Mouse (Mus musculus) gastrocnemius, adult 2 months (tissue): Measurements from ENCODE around the gene Atxn7l3. TPM values are rescaled to one million over a fixed set of nuclear protein-coding genes. Genes with fewer than 3 reads are reported as not detected.

ENCODE experiments used
- DNase-seq: peaks from one replicate; pipeline ENCODE4 v3.0.0; 2022
- H3K27ac ChIP-seq: fragments of 200-600 bp; 2 replicates; pipeline ENCODE4 v1.8.1; 2022; ENCODE audit warnings: mild to moderate bottlenecking
- H3K4me3 ChIP-seq: fragments of 200-600 bp; 2 replicates; pipeline ENCODE4 v1.8.1; 2022; ENCODE audit warnings: mild to moderate bottlenecking, moderate library complexity
- CTCF ChIP-seq: fragments of 200-600 bp; IDR thresholded peaks from 2 replicates; pipeline ENCODE4 v1.8.1; 2022; ENCODE audit warnings: antibody characterized with exemption, mild to moderate bottlenecking, moderate library complexity
- intact Hi-C: fragments of 180-260 bp; cut with DNase I; formaldehyde crosslinking; loops from one replicate; pipeline ENCODE4 v1.15.1; 2025
- total RNA-seq, 2 experiments: library from RNA; stranded (reverse); gene quantifications; 2 replicates each; pipeline ENCODE4 v1.2.3; 2021

The Atxn7l3 gene
- total RNA-seq, 2 experiments from 2014 or later, result 12.0 to 12.6 TPM

- H3K27ac ChIP-seq, result no peak overlapping the region
- no peak overlapping the region for H3K4me3 ChIP-seq
- intact Hi-C loops, result no loop called here
- DNase-seq, result no peak
- no peak for TF ChIP-seq CTCF
These were observed 7.7 kb upstream of the Atxn7l3 start for GRCm38 (mm10) chr11:102304141-102304540.

DNA sequence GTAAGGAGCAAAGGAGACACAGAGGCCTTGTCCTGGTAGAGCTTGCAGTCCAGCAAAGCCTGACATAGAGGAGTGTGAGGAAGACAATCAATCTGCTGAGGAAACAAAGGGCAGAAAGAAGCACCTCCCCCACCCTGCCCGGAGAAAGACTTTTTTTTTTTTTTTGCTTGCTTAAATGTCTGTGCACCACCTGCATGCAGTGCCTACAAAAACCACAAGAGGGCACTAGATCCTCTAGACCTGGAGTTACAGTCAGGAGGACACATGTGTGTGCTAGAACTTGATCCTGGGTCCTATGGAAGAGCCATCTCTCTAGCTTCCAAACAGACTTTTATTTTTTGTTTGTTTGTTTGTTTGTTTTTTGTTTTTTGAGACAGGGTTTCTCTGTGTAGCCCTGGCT, 3.4 kb upstream of the Atxn7l3 start:
- intact Hi-C loops, result loop anchor here (10.0 kb wide), 1 partner anchor 255 kb away; the partner anchor contains the start of gene Gpatch8

GRCm38 (mm10) chr11:102297577-102298556, 1.4 kb upstream of the Atxn7l3 start:
- TF ChIP-seq CTCF, result no peak
- Histone ChIP-seq H3K4me3 (peak overlapping the region; percentile 91), H3K27ac (peak overlapping the region; percentile 98)
- no peak for DNase-seq
- intact Hi-C loops, result loop anchor here (10.0 kb wide), 1 partner anchor 257 kb away; the partner anchor contains the start of gene Gpatch8

More for the DNA sequence above, 3.4 kb upstream of the Atxn7l3 start:
- peak; percentile 68 for TF ChIP-seq CTCF
- DNase-seq, result peak; percentile 68
- Histone ChIP-seq H3K4me3 (no peak overlapping the region), H3K27ac (no peak overlapping the region)

- DNase-seq, result peak; percentile 71
- intact Hi-C loops, result loop anchor here (10.0 kb wide), 1 partner anchor 259 kb away; the partner anchor contains the start of gene Gpatch8
These were observed 596 bp downstream of the Atxn7l3 start for GRCm38 (mm10) chr11:102295598-102296471.

DNA sequence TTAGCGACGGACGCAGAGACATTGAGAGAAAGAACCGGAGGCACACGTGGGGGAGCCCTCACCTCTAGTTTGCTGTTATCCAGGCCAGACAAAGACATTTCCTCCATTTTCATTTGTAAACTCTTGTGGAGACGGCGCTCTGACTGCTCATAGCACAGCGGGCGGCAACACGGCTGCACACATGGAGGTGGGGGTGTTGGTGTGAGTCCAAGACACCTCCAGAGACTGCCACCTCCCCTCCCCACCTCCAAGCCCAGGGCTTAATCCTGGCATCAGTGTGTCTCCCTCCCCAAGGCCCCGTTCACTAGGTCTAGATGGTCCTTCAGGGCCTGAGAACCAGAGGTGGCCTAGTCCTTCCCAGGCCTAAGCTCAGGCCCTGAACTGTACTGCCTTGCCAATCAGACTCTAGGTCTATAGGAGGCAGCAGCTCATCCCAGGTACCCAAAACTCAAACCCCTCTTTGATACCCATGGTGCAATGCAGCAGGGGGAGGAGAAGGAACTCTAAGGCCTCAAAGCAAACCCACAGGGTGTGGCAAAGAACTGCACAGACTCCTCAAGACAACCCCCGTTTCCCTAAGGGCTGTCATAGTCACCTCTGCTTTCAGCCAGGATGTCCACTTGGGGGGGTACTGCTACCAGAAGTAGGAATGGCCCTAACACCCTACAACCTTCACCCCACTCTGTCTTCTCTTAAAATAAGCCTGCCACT, 1.4 kb downstream of the Atxn7l3 start:
- DNase-seq, result no peak
- Histone ChIP-seq H3K4me3 (peak overlapping the region; percentile 91), H3K27ac (peak overlapping the region; percentile 98)
- intact Hi-C loops, result loop anchor here (10.0 kb wide), 1 partner anchor 260 kb away; the partner anchor contains the start of gene Gpatch8
- TF ChIP-seq CTCF, result peak; percentile 21; the same call in 1 of the 2 replicates

More at GRCm38 (mm10) chr11:102295598-102296471, 596 bp downstream of the Atxn7l3 start:
- TF ChIP-seq CTCF, result no peak
- peak overlapping the region; percentile 98 for H3K27ac ChIP-seq
- peak overlapping the region; percentile 91 for H3K4me3 ChIP-seq

GRCm38 (mm10) chr11:102294416-102294815, 2.0 kb downstream of the Atxn7l3 start:
- Histone ChIP-seq H3K27ac (peak overlapping the region; percentile 98; the same call in 1 of the 2 replicates), H3K4me3 (no peak overlapping the region)
- no peak for TF ChIP-seq CTCF
- DNase-seq, result no peak
- intact Hi-C loops, result loop anchor here (10.0 kb wide), 1 partner anchor 260 kb away; the partner anchor contains the start of gene Gpatch8

DNA sequence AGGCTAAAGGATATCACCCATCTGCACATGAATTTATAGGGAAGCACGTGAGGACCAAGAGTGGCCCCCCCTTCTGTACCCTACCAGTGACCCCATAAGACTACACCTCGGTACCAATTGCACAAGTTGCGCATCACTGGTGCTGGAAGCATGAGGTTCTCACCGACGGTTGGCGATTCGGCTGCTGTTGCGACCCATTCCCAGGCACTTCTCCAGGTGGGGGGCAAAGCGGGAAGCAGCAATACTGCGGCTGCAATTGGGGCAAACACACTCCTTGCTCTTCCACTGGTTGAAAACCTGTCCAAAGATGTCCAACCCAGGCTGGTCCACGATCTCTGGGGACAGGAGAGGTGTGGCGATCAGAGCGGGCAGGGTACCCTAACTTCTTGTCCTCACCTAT, 2.5 kb downstream of the Atxn7l3 start:
- Histone ChIP-seq H3K27ac (no peak overlapping the region), H3K4me3 (no peak overlapping the region)
- no peak for TF ChIP-seq CTCF
- intact Hi-C loops, result loop anchor here (10.0 kb wide), 1 partner anchor 261 kb away; the partner anchor contains the start of gene Gpatch8
- DNase-seq, result no peak

GRCm38 (mm10) chr11:102291051-102291535, 5.3 kb downstream of the Atxn7l3 start:
- intact Hi-C loops, result loop anchor here (10.0 kb wide), 1 partner anchor 264 kb away; the partner anchor contains the start of gene Gpatch8
- Histone ChIP-seq H3K27ac (no peak overlapping the region), H3K4me3 (no peak overlapping the region)
- no peak for TF ChIP-seq CTCF
- DNase-seq, result no peak

DNA sequence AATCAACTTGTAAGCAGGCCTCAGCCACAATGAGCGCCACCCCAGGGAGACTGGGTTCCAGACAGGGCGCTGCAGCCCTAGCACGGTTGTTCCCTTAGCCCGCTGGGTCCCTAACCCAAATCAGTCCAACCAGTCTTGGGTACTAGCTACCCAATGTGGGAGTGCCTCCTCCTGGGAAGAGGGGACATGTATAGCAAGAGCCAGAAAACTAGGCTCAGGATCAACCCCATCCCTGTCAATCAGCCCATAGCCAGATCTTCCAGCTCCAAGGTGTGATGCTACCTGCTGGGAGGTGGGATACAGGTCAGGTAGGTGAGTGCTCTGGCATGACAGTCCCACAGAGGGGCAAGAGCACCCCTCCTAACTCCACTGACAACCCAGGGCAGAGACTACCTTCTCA, 6.3 kb downstream of the Atxn7l3 start:
- no peak for DNase-seq
- intact Hi-C loops, result loop anchor here (10.0 kb wide), 1 partner anchor 265 kb away; the partner anchor contains the start of gene Gpatch8
- Histone ChIP-seq H3K27ac (no peak overlapping the region), H3K4me3 (no peak overlapping the region)
- no peak for TF ChIP-seq CTCF

DNA sequence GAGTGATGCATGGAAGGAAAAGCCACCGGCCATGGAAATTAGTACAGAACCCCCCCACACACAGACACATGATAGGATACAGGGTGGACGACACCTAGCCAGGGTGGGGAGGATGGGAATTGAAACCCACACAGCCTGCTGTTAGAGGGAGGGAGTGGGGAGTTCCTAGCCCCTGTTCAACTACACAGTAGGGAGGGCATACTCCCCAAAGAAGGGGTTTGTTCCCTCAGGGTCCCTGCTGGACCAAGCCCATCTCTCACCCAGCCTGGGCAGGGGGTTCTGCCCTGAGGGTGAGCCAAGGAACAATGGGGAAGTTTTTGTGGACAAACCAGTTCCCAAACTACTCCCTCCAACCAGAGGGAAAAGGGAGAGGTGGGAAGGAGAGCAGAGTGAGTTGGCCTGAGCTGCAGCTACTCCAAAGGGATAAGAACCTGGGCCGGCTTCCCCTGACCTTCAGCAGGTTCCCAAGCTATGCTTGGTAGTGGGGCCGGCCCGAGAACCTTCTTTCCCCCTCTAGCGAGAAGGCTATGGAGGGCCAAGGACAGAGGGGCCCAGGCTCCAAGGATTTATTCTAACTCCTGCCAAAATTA, 6.8 kb downstream of the Atxn7l3 start:
- no peak overlapping the region for H3K27ac ChIP-seq
- intact Hi-C loops, result loop anchor here (10.0 kb wide), 1 partner anchor 265 kb away; the partner anchor contains the start of gene Gpatch8
- H3K4me3 ChIP-seq, result no peak overlapping the region
- DNase-seq, result no peak
- TF ChIP-seq CTCF, result no peak

GRCm38 (mm10) chr11:102288913-102289312, 7.5 kb downstream of the Atxn7l3 start:
- TF ChIP-seq CTCF, result no peak
- Histone ChIP-seq H3K4me3 (no peak overlapping the region), H3K27ac (peak overlapping the region; percentile 38)
- intact Hi-C loops, result no loop called here
- DNase-seq, result peak; percentile 59
